Mouse (Mus musculus): ENCODE measurements around the gene Cer1.

DNA sequence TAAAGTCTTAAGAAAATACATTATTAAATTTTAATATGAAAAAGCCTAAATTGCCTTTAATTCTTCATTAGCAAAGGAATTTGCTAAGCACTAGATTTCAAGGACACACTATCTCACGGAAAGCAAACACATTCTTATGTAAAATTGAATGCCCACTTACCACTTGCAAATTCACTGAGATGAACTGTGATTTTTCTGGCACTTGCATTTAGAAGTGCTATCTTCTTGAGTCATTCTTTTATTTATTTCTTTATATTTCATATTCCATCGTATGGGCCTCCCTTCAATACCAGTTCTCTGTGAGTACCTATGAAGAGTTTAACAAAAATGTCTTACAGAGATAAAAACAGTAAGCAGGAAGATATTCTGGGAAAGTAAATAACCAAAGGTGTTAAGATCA, 31.1 kb downstream of the Cer1 start:
- TF ChIP-seq CTCF (IDR thresholded peaks at IDR 0.05) (no peak), EP300 (IDR thresholded peaks at IDR 0.05) (no peak)

All from lung, postnatal 0 days (tissue).